23 mouse cellular contexts compared by ENCODE assay signal in the genomic region with DNA sequence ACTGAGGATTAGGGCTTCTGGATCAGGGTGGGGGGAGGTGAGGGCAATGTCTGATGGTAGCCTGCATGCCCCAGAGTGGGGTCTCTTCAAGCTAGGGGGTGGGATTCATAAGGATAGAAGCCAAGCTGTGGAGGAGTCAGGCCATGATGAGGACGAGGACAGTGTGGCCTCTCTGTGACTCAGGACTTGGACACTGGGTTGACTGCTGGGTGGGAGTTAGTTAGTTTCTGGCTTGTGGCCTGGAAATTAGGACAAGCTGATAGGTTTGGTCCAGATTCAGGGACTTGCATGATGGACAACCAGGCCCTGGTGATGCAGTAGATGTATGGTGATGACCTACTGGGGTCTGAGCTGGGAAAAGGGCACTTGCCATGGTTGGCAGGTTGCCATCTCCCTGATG.
DNase-seq lines count a peak whose midpoint lies in the region; ATAC-seq and TF ChIP-seq lines count a peak whose summit lies in the region.
"Had no signal": no experiment of that assay in that cellular context is flagged by ENCODE, and none has a peak within 500 bp of the region (broad histone marks: within the 10 kb centered on the region; RNA-seq: fewer than 3 reads in every experiment).

No protein-coding gene starts in this region.

- 0 out of 2 replicates have a peak, but pooled peaks cover 8% of the 10 kb centered on the region for H3K27me3 ChIP-seq in heart, embryonic 15.5 days
- no peaks in the 10 kb centered on the region for H3K27me3 ChIP-seq in hindbrain, embryonic 11.5 days (ENCODE audit: control insufficient read depth, insufficient read depth, low read length)
- H3K27me3 ChIP-seq in hindbrain, postnatal 0 days (ENCODE audit: insufficient read depth, low read length): no peaks in the 10 kb centered on the region
- H3K27me3 ChIP-seq: forebrain, embryonic 15.5 days; hindbrain, embryonic 12.5 days; stomach, embryonic 15.5 days had no signal

- DNase-seq in cerebellum, postnatal 10 days: peak; percentile 25 to 31
- DNase-seq in cerebellum, postnatal 36 days: no peak
- DNase-seq in heart, adult 9 months (ENCODE audit: low spot score in 2 of 2): peak; percentile 39 to 42
- DNase-seq in heart, postnatal 4 days: peak; percentile 46
- DNase-seq in hindbrain, embryonic 11.5 days (ENCODE audit: low spot score): no peak
- no peak for DNase-seq in hindbrain, postnatal 0 days (ENCODE audit: low spot score)
- DNase-seq: adrenal gland, adult 8-10 months; cerebellum, adult 2 months; gastrocnemius, postnatal 36 days; kidney, adult 2 months; right cerebral cortex, adult 18-20 months; right cerebral cortex, postnatal 4 days; thymus, postnatal 25 days had no signal

- TF ChIP-seq CTCF in hindbrain, postnatal 0 days (IDR thresholded peaks at IDR 0.05; ENCODE audit: low read depth): no peak

- no peaks in the 10 kb centered on the region for H3K36me3 ChIP-seq in heart, embryonic 15.5 days
- H3K36me3 ChIP-seq in hindbrain, embryonic 11.5 days (ENCODE audit: control insufficient read depth, insufficient read depth, low read length): no peaks in the 10 kb centered on the region
- no peaks in the 10 kb centered on the region for H3K36me3 ChIP-seq in hindbrain, postnatal 0 days (ENCODE audit: insufficient read depth, low read length)
- H3K36me3 ChIP-seq: embryonic facial prominence, embryonic 10.5 days; forebrain, embryonic 15.5 days; hindbrain, embryonic 12.5 days; stomach, embryonic 15.5 days had no signal

- peak overlapping the region; percentile 48 for H3K4me2 ChIP-seq in heart, embryonic 15.5 days
- no peak overlapping the region for H3K4me2 ChIP-seq in hindbrain, embryonic 11.5 days (replicated peaks; ENCODE audit: low read depth, low read length)
- no peak overlapping the region for H3K4me2 ChIP-seq in hindbrain, postnatal 0 days (ENCODE audit: low read depth, low read length)
- H3K4me2 ChIP-seq: forebrain, embryonic 15.5 days; hindbrain, embryonic 12.5 days; stomach, embryonic 15.5 days had no signal

- H3K4me3 ChIP-seq in heart, embryonic 15.5 days: no peak overlapping the region
- H3K4me3 ChIP-seq in hindbrain, embryonic 11.5 days (ENCODE audit: low read depth, low read length): no peak overlapping the region
- no peak overlapping the region for H3K4me3 ChIP-seq in hindbrain, postnatal 0 days (ENCODE audit: low read length)
- H3K4me3 ChIP-seq: embryonic facial prominence, embryonic 10.5 days; forebrain, embryonic 15.5 days; hindbrain, embryonic 12.5 days; left cerebral cortex, adult 2 months; stomach, embryonic 15.5 days had no signal

- 0 out of 2 replicates have a peak, but pooled peaks have one; percentile 23 for ATAC-seq in heart, embryonic 15.5 days (replicated peaks; ENCODE audit: insufficient number of reproducible peaks, insufficient read depth, low FRiP score, low read depth)
- no peak for ATAC-seq in hindbrain, embryonic 11.5 days (ENCODE audit: low FRiP score)
- ATAC-seq in hindbrain, postnatal 0 days: no peak
- ATAC-seq: activated CD4-positive, CD25-positive, alpha-beta regulatory T cell, adult 4 months; forebrain, embryonic 15.5 days had no signal

- WGBS in heart, embryonic 15.5 days: 29% methylated on average over 1 of the region's 1 CpGs
- WGBS in hindbrain, embryonic 11.5 days: 86% methylated on average over 1 of the region's 1 CpGs
- 89% methylated on average over 1 of the region's 1 CpGs for WGBS in hindbrain, postnatal 0 days

- H3K9ac ChIP-seq in heart, embryonic 15.5 days: no peak overlapping the region
- no peak overlapping the region for H3K9ac ChIP-seq in hindbrain, embryonic 11.5 days (ENCODE audit: low read depth, low read length)
- H3K9ac ChIP-seq in hindbrain, postnatal 0 days (replicated peaks; ENCODE audit: low read length): no peak overlapping the region
- H3K9ac ChIP-seq: forebrain, embryonic 15.5 days; hindbrain, embryonic 12.5 days; liver, embryonic 14.5 days; stomach, embryonic 15.5 days had no signal

- H3K4me1 ChIP-seq in heart, embryonic 15.5 days (replicated peaks): peaks cover 21% of the 10 kb centered on the region
- H3K4me1 ChIP-seq in hindbrain, embryonic 11.5 days (replicated peaks; ENCODE audit: control insufficient read depth, insufficient read depth, low read length): no peaks in the 10 kb centered on the region
- H3K4me1 ChIP-seq in hindbrain, postnatal 0 days (ENCODE audit: insufficient read depth, low read length): 0 out of 2 replicates have a peak, but pooled peaks cover 2% of the 10 kb centered on the region
- H3K4me1 ChIP-seq: stomach, embryonic 15.5 days had no signal

- no peaks in the 10 kb centered on the region for H3K9me3 ChIP-seq in heart, embryonic 15.5 days (replicated peaks)
- H3K9me3 ChIP-seq in hindbrain, embryonic 11.5 days (ENCODE audit: control insufficient read depth, low read length): no peaks in the 10 kb centered on the region
- no peaks in the 10 kb centered on the region for H3K9me3 ChIP-seq in hindbrain, postnatal 0 days (ENCODE audit: low read length)
- H3K9me3 ChIP-seq: embryonic facial prominence, embryonic 10.5 days; forebrain, embryonic 15.5 days; hindbrain, embryonic 12.5 days; stomach, embryonic 15.5 days had no signal

- H3K27ac ChIP-seq in heart, embryonic 15.5 days: peak overlapping the region; percentile 90
- no peak overlapping the region for H3K27ac ChIP-seq in hindbrain, embryonic 11.5 days (ENCODE audit: low read depth, low read length)
- no peak overlapping the region for H3K27ac ChIP-seq in hindbrain, postnatal 0 days
- H3K27ac ChIP-seq: embryonic facial prominence, embryonic 10.5 days; forebrain, embryonic 15.5 days; hindbrain, embryonic 12.5 days; kidney, postnatal 0 days; left cerebral cortex, adult 2 months; liver, embryonic 14.5 days; macrophage; stomach, embryonic 15.5 days had no signal

Comparison
In these comparisons a context has a peak if more than half of its experiments do, and no peak if none do; other contexts are left out.
1. DNase-seq: peak in cerebellum, postnatal 10 days (2 of 2), heart, adult 9 months (2 of 2) and heart, postnatal 4 days (single experiment); none in cerebellum, postnatal 36 days (0 of 2), hindbrain, embryonic 11.5 days (single experiment) and hindbrain, postnatal 0 days (single experiment).